Comparison of ENCODE assay signal across 11 mouse cellular contexts in genomic region chr1:78193465-78193991, GRCm38 (mm10). TPM values are rescaled to one million over a fixed set of nuclear protein-coding genes. Genes with fewer than 3 reads are reported as not detected.
DNase-seq lines count a peak whose midpoint lies in the region; ATAC-seq lines count a peak whose summit lies in the region.
"Had no signal": no experiment of that assay in that cellular context is flagged by ENCODE, and none has a peak within 500 bp of the region (broad histone marks: within the 10 kb centered on the region; RNA-seq: fewer than 3 reads in every experiment).

No protein-coding gene starts in this region.

- peaks cover 100% of the 10 kb centered on the region for H3K27me3 ChIP-seq in forebrain, embryonic 10.5 days (ENCODE audit: poor library complexity, severe bottlenecking)
- peaks cover 99% of the 10 kb centered on the region for H3K27me3 ChIP-seq in forebrain, embryonic 13.5 days
- H3K27me3 ChIP-seq in lung, embryonic 16.5 days (ENCODE audit: control insufficient read depth, insufficient read depth, low read depth, low read length), result peaks cover 91% of the 10 kb centered on the region
- peaks cover 97% of the 10 kb centered on the region for H3K27me3 ChIP-seq in limb, embryonic 12.5 days
- peaks cover 88% of the 10 kb centered on the region for H3K27me3 ChIP-seq in neural tube, embryonic 13.5 days

- peak overlapping the region; percentile 71 for H3K27ac ChIP-seq in forebrain, embryonic 10.5 days
- H3K27ac ChIP-seq in forebrain, embryonic 13.5 days, result no peak overlapping the region
- H3K27ac ChIP-seq in lung, embryonic 16.5 days (ENCODE audit: low read length), result no peak overlapping the region
- H3K27ac ChIP-seq in limb, embryonic 12.5 days, result no peak overlapping the region
- H3K27ac ChIP-seq in neural tube, embryonic 13.5 days (replicated peaks), result peak overlapping the region; percentile 67; the same call in 1 of the 2 replicates

- no peak for DNase-seq in forebrain, embryonic 10.5 days (ENCODE audit: extremely low spot score, low spot score)
- no peak for DNase-seq in lung, postnatal 36 days
- no peak for DNase-seq in right cerebral cortex, postnatal 10 days (ENCODE audit: low spot score in 2 of 2)

- peaks cover 86% of the 10 kb centered on the region for H3K4me1 ChIP-seq in forebrain, embryonic 10.5 days
- H3K4me1 ChIP-seq in forebrain, embryonic 13.5 days, result peaks cover 35% of the 10 kb centered on the region
- H3K4me1 ChIP-seq in lung, embryonic 16.5 days (replicated peaks; ENCODE audit: control insufficient read depth, insufficient read depth, low read length), result peaks cover 9% of the 10 kb centered on the region
- peaks cover 28% of the 10 kb centered on the region for H3K4me1 ChIP-seq in limb, embryonic 12.5 days (replicated peaks)
- H3K4me1 ChIP-seq in neural tube, embryonic 13.5 days (replicated peaks), result peaks cover 74% of the 10 kb centered on the region

- 3% methylated on average over 20 of the region's 20 CpGs for WGBS in forebrain, embryonic 10.5 days
- 1% methylated on average over 20 of the region's 20 CpGs for WGBS in forebrain, embryonic 13.5 days
- 3% methylated on average over 20 of the region's 20 CpGs for WGBS in lung, embryonic 16.5 days
- WGBS in limb, embryonic 12.5 days, result under 1% methylated on average over 20 of the region's 20 CpGs
- WGBS in neural tube, embryonic 13.5 days, result 1% methylated on average over 20 of the region's 20 CpGs

- H3K36me3 ChIP-seq in forebrain, embryonic 10.5 days (replicated peaks), result no peaks in the 10 kb centered on the region
- H3K36me3 ChIP-seq in forebrain, embryonic 13.5 days (ENCODE audit: poor library complexity, severe bottlenecking), result no peaks in the 10 kb centered on the region
- no peaks in the 10 kb centered on the region for H3K36me3 ChIP-seq in lung, embryonic 16.5 days (ENCODE audit: control insufficient read depth, insufficient read depth, low read length)
- H3K36me3 ChIP-seq in limb, embryonic 12.5 days, result no peaks in the 10 kb centered on the region
- no peaks in the 10 kb centered on the region for H3K36me3 ChIP-seq in neural tube, embryonic 13.5 days

- peak overlapping the region; percentile 37 for H3K4me3 ChIP-seq in forebrain, embryonic 10.5 days
- H3K4me3 ChIP-seq in forebrain, embryonic 13.5 days, result no peak overlapping the region
- 0 out of 2 replicates have a peak overlapping the region, but pooled peaks have one; percentile 7 for H3K4me3 ChIP-seq in lung, embryonic 16.5 days (ENCODE audit: low read length)
- H3K4me3 ChIP-seq in limb, embryonic 12.5 days (replicated peaks), result peak overlapping the region; percentile 12; the same call in 1 of the 2 replicates
- H3K4me3 ChIP-seq in neural tube, embryonic 13.5 days, result peak overlapping the region; percentile 46
- H3K4me3 ChIP-seq: erythroblast, embryonic 14.5 days had no signal

- no peaks in the 10 kb centered on the region for H3K9me3 ChIP-seq in forebrain, embryonic 10.5 days
- no peaks in the 10 kb centered on the region for H3K9me3 ChIP-seq in forebrain, embryonic 13.5 days (replicated peaks)
- no peaks in the 10 kb centered on the region for H3K9me3 ChIP-seq in lung, embryonic 16.5 days (ENCODE audit: control insufficient read depth, low read length)
- no peaks in the 10 kb centered on the region for H3K9me3 ChIP-seq in limb, embryonic 12.5 days
- no peaks in the 10 kb centered on the region for H3K9me3 ChIP-seq in neural tube, embryonic 13.5 days

- no peak for ATAC-seq in forebrain, embryonic 13.5 days
- ATAC-seq in lung, embryonic 16.5 days (ENCODE audit: low read depth), result no peak
- ATAC-seq in limb, embryonic 12.5 days (ENCODE audit: insufficient number of reproducible peaks, insufficient read depth, low FRiP score, low TSS enrichment, low read depth), result no peak
- no peak for ATAC-seq in neural tube, embryonic 13.5 days (ENCODE audit: low read depth)
- ATAC-seq in erythroblast, adult 5-6 weeks (replicated peaks; ENCODE audit: low FRiP score, poor library complexity, severe bottlenecking), result no peak

- no peak overlapping the region for H3K9ac ChIP-seq in forebrain, embryonic 13.5 days
- H3K9ac ChIP-seq in lung, embryonic 16.5 days (ENCODE audit: low read length), result no peak overlapping the region
- H3K9ac ChIP-seq in limb, embryonic 12.5 days (replicated peaks), result no peak overlapping the region
- H3K9ac ChIP-seq in neural tube, embryonic 13.5 days, result peak overlapping the region; percentile 67

- no peak overlapping the region for H3K4me2 ChIP-seq in forebrain, embryonic 13.5 days
- no peak overlapping the region for H3K4me2 ChIP-seq in lung, embryonic 16.5 days (ENCODE audit: low read depth, low read length)
- H3K4me2 ChIP-seq in limb, embryonic 12.5 days, result peak overlapping the region; percentile 22
- peak overlapping the region; percentile 74 for H3K4me2 ChIP-seq in neural tube, embryonic 13.5 days

RNA-seq across cellular contexts. Expression of gene Pax3, which starts 3.4 kb away (rescaled TPM):
- polyA plus RNA-seq in forebrain, embryonic 10.5 days (2016; fragmentation: Nextera tagmentation; extraction: Ambion mirVana), result 12.2 and 13.0 TPM in 2 replicates
- polyA plus RNA-seq in forebrain, embryonic 13.5 days (2015; fragmentation: Nextera tagmentation; extraction: Ambion mirVana), result 0.53 and 0.65 TPM in 2 replicates
- polyA plus RNA-seq in lung, embryonic 16.5 days (2015; fragmentation: Nextera tagmentation; extraction: Ambion mirVana), result not detected in 2 replicates
- polyA plus RNA-seq in limb, embryonic 12.5 days (2016; fragmentation: Nextera tagmentation; extraction: Ambion mirVana), result 1.6 and 1.8 TPM in 2 replicates
- polyA plus RNA-seq in neural tube, embryonic 13.5 days (2015; fragmentation: Nextera tagmentation; extraction: Ambion mirVana), result 12.9 and 17.0 TPM in 2 replicates
- not detected in 2 replicates for total RNA-seq in erythroblast, adult 5-6 weeks (2015; ENCODE audit: low replicate concordance)
- total RNA-seq in erythroblast, adult 5-6 weeks (2017; ENCODE audit: low replicate concordance), result not detected in 2 replicates
- total RNA-seq: layer of hippocampus, adult 8-10 months had no signal
- polyA plus RNA-seq: erythroblast, embryonic 14.5 days; liver, embryonic 16.5 days had no signal

Comparison
In these comparisons a context has a peak if more than half of its experiments do, and no peak if none do; other contexts are left out.
1. H3K27ac ChIP-seq: peak in forebrain, embryonic 10.5 days (single experiment) and neural tube, embryonic 13.5 days (single experiment); none in forebrain, embryonic 13.5 days (single experiment), lung, embryonic 16.5 days (single experiment) and limb, embryonic 12.5 days (single experiment).
2. H3K4me2 ChIP-seq: peak in limb, embryonic 12.5 days (single experiment) and neural tube, embryonic 13.5 days (single experiment); none in forebrain, embryonic 13.5 days (single experiment) and lung, embryonic 16.5 days (single experiment).